Mouse (Mus musculus): ENCODE results near the gene Rab3ip.

DNA sequence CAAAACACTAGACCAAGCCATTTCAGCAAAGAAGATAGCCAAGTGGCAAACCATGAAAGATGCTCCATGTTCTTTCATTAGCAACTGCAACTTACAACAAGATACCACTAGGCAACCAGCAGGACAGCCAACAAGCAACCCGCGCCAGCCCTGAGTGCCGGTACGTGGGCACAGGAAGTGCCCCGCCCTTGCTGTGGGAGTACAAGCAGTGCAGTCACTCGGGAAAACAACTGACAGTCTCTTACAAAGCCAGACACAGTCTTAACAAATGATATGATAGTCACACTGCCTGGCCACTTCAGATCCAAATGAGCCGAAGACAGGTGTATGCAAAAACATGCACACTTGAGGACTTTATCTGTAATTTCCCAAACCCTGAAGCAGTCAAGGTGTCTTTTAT is 20.1 kb downstream of the Rab3ip start:
- TF ChIP-seq CTCF (IDR thresholded peaks at IDR 0.05; ENCODE audit: low read depth) = no peak
- TF ChIP-seq EP300 (IDR thresholded peaks at IDR 0.05; ENCODE audit: low read depth) = no peak
